Mouse (Mus musculus) C2C12 (cell line): ENCODE measurements around the gene Usp33.

Experiments
- CTCF ChIP-seq: IDR thresholded peaks from one replicate; pipeline ENCODE4 v1.5.1; 2011; ENCODE audit not compliant: control insufficient read depth, insufficient read depth, insufficient read length
- FOSL1 ChIP-seq: IDR thresholded peaks from one replicate; pipeline ENCODE4 v1.8.0; 2011; ENCODE audit warnings: mild to moderate bottlenecking, low read length; ENCODE audit not compliant: poor library complexity, insufficient read depth, severe bottlenecking
- MAX ChIP-seq: IDR thresholded peaks from one replicate; pipeline ENCODE4 v1.6.1; 2011; ENCODE audit warnings: mild to moderate bottlenecking, control low read depth
- MYOD1 ChIP-seq: IDR thresholded peaks from one replicate; pipeline ENCODE4 v1.6.1; 2011; ENCODE audit warnings: low read depth; ENCODE audit not compliant: control insufficient read depth, insufficient read length
- MYOG ChIP-seq: IDR thresholded peaks from one replicate; pipeline ENCODE4 v1.6.1; 2011; ENCODE audit not compliant: control insufficient read depth, insufficient read length; ENCODE audit errors: extremely low read depth
- USF1 ChIP-seq: IDR thresholded peaks from one replicate; pipeline ENCODE4 v1.6.1; 2011; ENCODE audit warnings: low read depth, mild to moderate bottlenecking, control low read depth, moderate library complexity

GRCm38 (mm10) chr3:152320972-152321645, 25.2 kb upstream of the Usp33 start:
- TF ChIP-seq USF1 (no peak), CTCF (no peak), MAX (no peak), MYOG (no peak), FOSL1 (no peak), MYOD1 (no peak)
